Mouse (Mus musculus) embryonic facial prominence, embryonic 13.5 days (tissue): ENCODE measurements around the gene Trpt1. TPM values are rescaled to one million over a fixed set of nuclear protein-coding genes. Genes with fewer than 3 reads are reported as not detected.

Experiments used
- ATAC-seq: fragments of 200-750 bp; cut with Nextera tagmentation; 2 replicates; pipeline ENCODE4 v1.8.0; 2017; ENCODE audit warnings: low read depth; ENCODE audit not compliant: insufficient number of reproducible peaks, insufficient read depth, low FRiP score, low TSS enrichment
- H3K27ac ChIP-seq: fragments of 300-500 bp; sonication (generic); 2 replicates; pipeline ENCODE4 v1.5.1; 2015; ENCODE audit warnings: moderate library complexity, mild to moderate bottlenecking, inconsistent platforms
- H3K27me3 ChIP-seq: fragments of 300-500 bp; sonication (generic); 2 replicates; pipeline ENCODE4 v1.6.1; 2015; ENCODE audit warnings: mild to moderate bottlenecking, inconsistent platforms
- H3K36me3 ChIP-seq: fragments of 300-500 bp; sonication (generic); 2 replicates; pipeline ENCODE4 v1.6.1; 2015; ENCODE audit warnings: mild to moderate bottlenecking, inconsistent platforms
- H3K4me1 ChIP-seq: fragments of 300-500 bp; sonication (generic); 2 replicates; pipeline ENCODE4 v1.6.1; 2015; ENCODE audit warnings: inconsistent platforms
- H3K4me2 ChIP-seq: fragments of 300-500 bp; sonication (generic); 2 replicates; pipeline ENCODE4 v1.6.1; 2015; ENCODE audit warnings: moderate library complexity, mild to moderate bottlenecking, inconsistent platforms
- H3K4me3 ChIP-seq: fragments of 300-500 bp; sonication (generic); 2 replicates; pipeline ENCODE4 v1.5.1; 2015; ENCODE audit warnings: mild to moderate bottlenecking, inconsistent platforms
- H3K9ac ChIP-seq: fragments of 300-500 bp; sonication (generic); 2 replicates; pipeline ENCODE4 v1.6.1; 2015; ENCODE audit warnings: mild to moderate bottlenecking, inconsistent platforms
- H3K9me3 ChIP-seq: fragments of 300-500 bp; sonication (generic); 2 replicates; pipeline ENCODE4 v1.6.1; 2016; ENCODE audit warnings: inconsistent platforms
- WGBS: fragments of 180-500 bp; shearing (Covaris S2); methylation state at CpG from one replicate; pipeline ENCODE4 v1.1.7; 2015; ENCODE audit warnings: mixed read lengths; 5-methylcytosine and 5-hydroxymethylcytosine counted together
- polyA plus RNA-seq: library from polyadenylated mRNA; unstranded; fragments of >200 nt; fragmentation: Nextera tagmentation; extraction: Ambion mirVana; gene quantifications from 2 replicates; pipeline ENCODE4 v1.2.1, GENCODE M21; 2015

Trpt1 gene
- polyA plus RNA-seq, 1 experiment from 2014 or later: 12.4 TPM

DNA sequence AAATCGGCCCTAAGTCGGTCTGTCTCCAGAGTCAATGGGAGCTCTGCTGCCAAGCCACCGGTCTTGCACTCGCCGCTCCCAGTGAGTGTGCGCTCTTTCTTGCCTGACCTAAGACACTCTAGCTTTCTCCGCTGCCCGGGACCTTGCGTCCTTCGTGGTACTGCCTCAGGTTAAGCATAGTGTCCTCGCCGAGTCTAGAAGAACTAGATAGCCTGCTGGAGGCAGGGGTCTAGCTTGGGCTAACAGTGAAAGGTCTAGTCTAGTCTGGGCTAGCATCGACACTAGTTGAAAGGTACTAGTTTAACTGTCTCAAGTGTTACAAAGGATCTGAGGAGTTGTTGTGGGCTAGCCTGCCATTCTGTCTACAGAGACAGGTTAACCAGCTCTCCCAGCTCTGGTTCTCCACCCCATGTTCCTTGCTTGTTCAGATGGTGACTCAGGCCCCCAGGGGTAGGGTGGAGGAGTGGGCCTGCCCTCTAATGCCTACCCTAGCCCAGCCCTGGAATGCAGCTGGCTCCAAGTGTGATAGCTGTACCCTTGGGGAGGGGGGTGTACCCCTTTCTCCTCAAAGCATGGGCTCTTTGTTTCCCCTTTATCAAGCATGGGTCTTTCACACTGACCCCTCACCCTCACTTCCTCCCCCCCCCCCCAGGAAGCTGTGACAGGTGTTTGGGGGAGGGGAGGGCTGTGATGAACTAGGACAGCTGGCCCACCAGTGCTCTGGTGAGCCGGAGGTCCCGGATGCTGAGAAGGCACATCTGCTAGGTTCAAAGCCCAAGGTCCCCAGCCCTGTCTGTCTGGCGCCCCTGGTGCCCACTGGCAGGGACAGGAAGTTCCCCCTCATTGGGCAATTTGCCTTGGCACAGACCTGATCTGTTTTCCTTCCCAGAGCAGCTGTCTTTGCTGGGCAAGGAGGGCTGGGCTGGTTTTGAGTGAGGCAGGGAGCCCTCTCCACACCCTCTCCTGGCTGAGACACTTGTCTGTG lies 20.1 kb upstream of the Trpt1 start, which contains the start of gene Plcb3:
Gene Plcb3 (minus strand): TSS at position 934 of the 985 bp plus-strand sequence.
- peak within 1 kb of the TSS; percentile 90 for H3K4me2 ChIP-seq
- H3K36me3 ChIP-seq: peaks cover 23% of the 10 kb centered on the region
- no peaks in the 10 kb centered on the region for H3K27me3 ChIP-seq
- H3K27ac ChIP-seq: peak within 1 kb of the TSS; percentile 89
- H3K9me3 ChIP-seq: no peaks in the 10 kb centered on the region
- peak within 1 kb of the TSS; percentile 83 for H3K9ac ChIP-seq
- ATAC-seq: no peak
- peaks cover 65% of the 10 kb centered on the region for H3K4me1 ChIP-seq
- WGBS: under 1% methylated on average over 16 of the region's 16 CpGs
- peak within 1 kb of the TSS; percentile 72 for H3K4me3 ChIP-seq

DNA sequence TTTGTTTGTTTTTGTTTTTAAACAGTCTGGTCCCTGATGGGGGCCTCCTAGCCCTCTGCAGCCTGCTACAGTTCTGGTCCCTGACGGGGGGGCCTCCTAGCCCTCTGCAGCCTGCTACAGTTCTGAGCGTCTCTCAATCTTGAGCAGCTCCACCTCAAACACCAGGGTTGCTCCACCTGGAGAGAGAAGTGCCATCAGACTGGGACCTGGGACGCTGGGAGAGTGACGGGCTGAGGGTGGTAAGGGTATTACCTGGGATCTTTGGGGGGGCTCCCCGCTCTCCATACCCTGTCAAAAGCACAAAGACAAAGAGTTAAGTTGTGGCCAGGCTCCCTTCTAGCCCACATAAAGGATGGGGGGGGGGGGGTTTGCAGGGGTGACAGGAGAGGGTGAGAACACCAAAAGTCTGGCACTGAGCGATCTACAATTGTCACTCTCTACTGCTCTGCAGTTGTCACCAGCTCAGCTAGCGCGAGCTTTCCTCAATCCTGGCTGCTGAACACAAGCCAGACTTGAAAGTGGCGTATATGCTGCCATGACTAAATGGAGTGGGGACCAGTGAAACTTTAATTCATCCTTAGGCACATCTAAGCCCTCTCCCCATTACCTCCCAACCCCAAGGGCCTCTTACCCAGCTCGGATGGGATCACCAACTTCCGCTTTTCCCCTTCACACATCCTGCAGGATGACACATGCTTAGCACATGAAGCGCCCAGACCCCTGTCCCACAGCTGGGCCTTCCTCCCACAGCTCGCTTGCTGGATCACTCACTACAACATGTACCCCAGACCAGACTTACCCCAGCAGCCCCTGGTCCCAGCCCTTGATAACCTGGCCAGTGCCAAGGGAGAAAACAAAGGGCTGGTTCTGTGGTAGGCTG lies 17.9 kb upstream of the Trpt1 start:
- Histone ChIP-seq H3K4me1 (peaks cover 50% of the 10 kb centered on the region), H3K9me3 (no peaks in the 10 kb centered on the region), H3K4me2 (peak overlapping the region; percentile 85), H3K9ac (peak overlapping the region; percentile 63; the same call in 1 of the 2 replicates), H3K27me3 (no peaks in the 10 kb centered on the region), H3K36me3 (peaks cover 33% of the 10 kb centered on the region), H3K4me3 (peak overlapping the region; percentile 66; the same call in 1 of the 2 replicates), H3K27ac (peak overlapping the region; percentile 41; the same call in 1 of the 2 replicates)
- ATAC-seq: no peak
- 77% methylated on average over 13 of the region's 13 CpGs for WGBS

DNA sequence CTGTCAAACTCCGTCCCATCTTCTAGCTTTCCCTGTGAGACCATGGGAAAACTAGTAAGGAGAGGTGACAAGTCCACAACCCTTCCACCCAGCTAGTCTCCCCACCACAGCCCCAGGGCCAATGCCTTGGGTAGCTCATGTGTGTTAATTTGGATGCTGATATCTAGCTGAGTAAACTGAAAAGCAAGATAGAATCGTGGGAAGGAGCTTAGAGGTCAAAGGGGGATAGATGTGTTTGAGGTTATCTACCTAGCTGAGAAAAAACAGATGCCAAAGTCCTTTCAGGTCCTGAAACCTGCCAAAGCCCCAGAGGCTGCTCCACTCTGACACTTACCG lies 17.3 kb upstream of the Trpt1 start:
- H3K36me3 ChIP-seq: peaks cover 38% of the 10 kb centered on the region

DNA sequence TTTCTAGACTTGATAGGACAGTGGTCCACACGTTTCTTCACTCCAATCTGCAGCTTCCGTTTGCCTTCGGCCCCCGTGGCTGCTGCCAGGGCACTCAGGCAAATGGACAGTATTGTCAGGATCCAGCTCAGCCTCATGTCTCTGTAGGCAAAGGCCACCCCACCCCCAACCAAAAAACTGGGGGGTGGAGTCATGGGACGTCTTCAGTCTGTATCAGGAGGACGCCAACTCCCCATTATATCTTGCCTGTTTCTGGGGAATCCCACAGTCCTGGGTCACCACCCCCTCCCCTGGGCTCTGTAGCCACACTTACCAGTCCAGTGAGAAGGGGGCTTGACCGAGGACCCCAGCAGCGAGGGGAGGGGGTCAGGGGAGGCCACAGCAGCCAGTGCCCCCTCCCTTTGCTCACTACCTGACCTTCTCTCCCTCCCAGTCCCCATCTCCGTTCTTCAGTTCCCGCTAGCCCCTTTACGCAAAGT lies 16.9 kb upstream of the Trpt1 start:
- Histone ChIP-seq H3K36me3 (peaks cover 43% of the 10 kb centered on the region), H3K9me3 (no peaks in the 10 kb centered on the region)
- 14% methylated on average over 11 of the region's 11 CpGs for WGBS

More for the DNA sequence above, 17.3 kb upstream of the Trpt1 start:
- H3K4me2 ChIP-seq: peak overlapping the region; percentile 85
- peak overlapping the region; percentile 91 for H3K27ac ChIP-seq
- peak overlapping the region; percentile 63 for H3K9ac ChIP-seq
- 39% methylated on average over 3 of the region's 3 CpGs for WGBS
- peak overlapping the region; percentile 66 for H3K4me3 ChIP-seq
- H3K4me1 ChIP-seq: peaks cover 50% of the 10 kb centered on the region
- no peak for ATAC-seq
- no peaks in the 10 kb centered on the region for H3K9me3 ChIP-seq
- no peaks in the 10 kb centered on the region for H3K27me3 ChIP-seq

DNA sequence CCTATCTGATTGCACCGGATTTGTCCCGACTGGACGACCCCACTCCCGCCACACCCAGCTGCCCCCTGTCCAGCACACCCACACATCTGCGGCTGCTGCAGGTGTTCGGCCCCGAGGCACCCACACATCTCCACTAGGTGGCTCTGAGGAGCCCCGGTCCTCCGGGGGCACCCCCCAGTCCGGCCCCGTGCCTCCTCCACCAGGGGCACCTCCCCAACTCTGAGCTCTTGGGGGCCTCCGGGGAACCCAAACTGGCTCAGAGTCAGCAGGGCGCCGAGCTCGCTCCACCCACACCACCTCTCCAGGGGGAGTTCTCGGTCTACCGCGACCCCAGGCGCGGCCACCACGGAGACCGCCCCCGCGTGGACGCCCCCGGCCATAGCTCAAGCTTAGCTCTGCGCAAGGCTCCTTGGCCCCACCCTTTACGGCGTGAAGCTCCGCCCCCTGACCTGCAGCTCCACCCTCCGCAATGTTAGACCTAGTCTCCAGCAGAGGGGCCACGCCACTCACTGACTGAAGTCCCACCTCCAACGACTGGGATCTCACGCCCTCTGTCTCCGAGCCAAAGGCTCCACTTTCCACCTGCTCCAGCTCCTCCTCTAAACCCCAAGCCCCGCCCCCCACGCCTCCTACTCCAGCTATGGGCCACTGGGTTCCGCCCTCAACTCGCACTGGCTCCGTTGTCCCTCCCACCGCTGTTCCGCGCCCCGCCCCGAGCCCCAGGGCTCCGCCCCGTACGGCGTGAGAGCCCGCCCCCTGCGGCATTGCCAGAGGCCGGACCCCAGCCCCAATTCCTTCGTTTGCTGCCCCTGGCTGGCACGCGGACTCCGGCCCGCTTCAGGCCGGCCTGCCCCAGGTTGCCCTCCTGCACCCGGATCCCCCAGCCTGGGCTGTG lies 16.2 kb upstream of the Trpt1 start:
- H3K9me3 ChIP-seq: no peaks in the 10 kb centered on the region
- H3K4me2 ChIP-seq: peak overlapping the region; percentile 85
- H3K36me3 ChIP-seq: peaks cover 47% of the 10 kb centered on the region
- H3K4me1 ChIP-seq: peaks cover 44% of the 10 kb centered on the region
- peak overlapping the region; percentile 91 for H3K27ac ChIP-seq
- peak overlapping the region; percentile 66 for H3K4me3 ChIP-seq
- H3K9ac ChIP-seq: peak overlapping the region; percentile 80
- under 1% methylated on average over 59 of the region's 59 CpGs for WGBS
- no peaks in the 10 kb centered on the region for H3K27me3 ChIP-seq
- peak; percentile 86 for ATAC-seq

More for the DNA sequence above, 16.9 kb upstream of the Trpt1 start:
- Histone ChIP-seq H3K27me3 (no peaks in the 10 kb centered on the region), H3K4me3 (peak overlapping the region; percentile 66), H3K4me1 (peaks cover 46% of the 10 kb centered on the region), H3K9ac (peak overlapping the region; percentile 63), H3K27ac (peak overlapping the region; percentile 91), H3K4me2 (peak overlapping the region; percentile 85)
- ATAC-seq: no peak

DNA sequence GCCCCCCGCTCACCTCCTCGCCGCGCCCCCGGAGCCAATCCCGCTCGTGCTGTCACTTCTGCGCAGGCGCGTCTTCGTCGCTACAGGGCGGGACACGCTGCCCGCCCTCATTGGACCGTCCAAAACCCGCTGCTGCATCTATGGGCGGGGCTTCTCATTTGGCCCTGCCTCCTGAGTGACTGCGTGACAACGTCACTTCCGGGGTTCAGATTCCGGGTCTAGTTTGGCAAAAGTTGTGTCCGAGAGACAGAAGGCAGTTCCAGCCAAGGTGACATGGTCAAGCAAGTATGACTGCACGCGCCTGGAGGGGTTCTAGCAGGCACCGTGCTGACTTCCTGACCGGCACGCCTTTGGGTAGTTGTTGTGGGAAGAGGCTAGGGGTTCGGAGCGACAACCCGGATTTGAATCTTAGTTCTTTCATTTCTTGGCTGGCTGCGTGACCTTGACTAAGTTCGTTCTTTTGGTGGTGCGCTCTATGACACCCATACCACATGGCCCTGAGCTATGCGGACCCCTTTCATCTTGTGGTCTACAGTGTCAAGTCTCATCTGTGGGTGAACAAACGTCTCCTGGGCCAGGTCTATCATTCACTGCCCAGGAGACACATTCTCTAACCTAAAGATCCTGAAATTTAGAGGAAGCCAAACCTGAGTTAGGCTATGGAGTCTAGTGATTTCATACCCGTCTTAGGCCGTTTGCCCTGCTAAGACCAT lies 15.4 kb upstream of the Trpt1 start, which contains the start of gene Fkbp2:
Gene Fkbp2 (minus strand): TSS at position 121 of the 713 bp plus-strand sequence.
- H3K4me2 ChIP-seq: peak within 1 kb of the TSS; percentile 85
- H3K36me3 ChIP-seq: peaks cover 55% of the 10 kb centered on the region
- 2% methylated on average over 38 of the region's 38 CpGs for WGBS
- peak; percentile 89 for ATAC-seq
- H3K4me1 ChIP-seq: peaks cover 44% of the 10 kb centered on the region
- H3K9ac ChIP-seq: peak within 1 kb of the TSS; percentile 80
- no peaks in the 10 kb centered on the region for H3K9me3 ChIP-seq
- H3K4me3 ChIP-seq: peak within 1 kb of the TSS; percentile 66
- peak within 1 kb of the TSS; percentile 91 for H3K27ac ChIP-seq
- no peaks in the 10 kb centered on the region for H3K27me3 ChIP-seq

DNA sequence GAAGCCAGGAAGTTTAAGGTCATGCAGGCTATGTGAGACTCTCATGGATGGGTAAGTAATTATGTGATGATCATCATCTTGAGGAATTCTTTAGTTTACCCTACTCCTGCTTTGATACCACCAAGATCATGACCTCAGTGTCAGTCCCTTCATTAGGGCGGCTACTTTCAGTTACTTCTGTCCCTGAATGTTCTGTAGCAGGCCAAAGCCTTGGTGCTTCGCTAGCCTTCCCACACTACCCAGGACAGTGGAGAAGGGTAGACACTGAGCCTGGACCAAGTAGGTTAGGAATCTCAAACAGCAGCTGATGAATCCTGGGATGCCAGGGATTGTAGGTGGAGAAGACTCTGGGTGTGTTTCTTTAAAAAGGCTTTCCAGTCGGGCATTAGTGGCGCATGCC lies 14.5 kb upstream of the Trpt1 start:
- Histone ChIP-seq H3K9ac (no peak overlapping the region), H3K4me2 (peak overlapping the region; percentile 85; the same call in 1 of the 2 replicates), H3K4me3 (peak overlapping the region; percentile 66; the same call in 1 of the 2 replicates), H3K27me3 (no peaks in the 10 kb centered on the region), H3K4me1 (peaks cover 44% of the 10 kb centered on the region), H3K27ac (no peak overlapping the region), H3K9me3 (no peaks in the 10 kb centered on the region), H3K36me3 (peaks cover 59% of the 10 kb centered on the region)
- 88% methylated on average over 4 of the region's 4 CpGs for WGBS
- no peak for ATAC-seq

DNA sequence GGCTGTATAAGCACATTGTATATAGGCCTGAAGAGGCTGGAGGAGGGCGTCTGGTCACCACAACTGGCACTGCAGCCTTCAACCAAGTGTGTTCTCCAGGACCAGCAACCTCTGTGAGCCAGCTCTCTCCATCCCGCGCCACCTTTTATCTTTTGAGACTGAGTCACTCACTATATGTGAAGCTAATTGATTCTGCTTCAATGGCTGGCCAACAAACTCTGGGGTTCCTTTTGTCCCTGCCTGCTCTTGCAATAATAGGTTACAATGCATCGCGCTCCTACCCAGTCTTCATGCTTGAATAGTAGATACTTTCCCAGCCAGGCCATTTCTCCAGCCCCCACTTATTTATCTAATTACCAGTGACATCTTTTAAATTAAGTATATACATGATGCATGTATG lies 12.3 kb upstream of the Trpt1 start:
- Histone ChIP-seq H3K9ac (no peak overlapping the region), H3K27me3 (no peaks in the 10 kb centered on the region), H3K4me2 (no peak overlapping the region), H3K36me3 (peaks cover 39% of the 10 kb centered on the region), H3K9me3 (no peaks in the 10 kb centered on the region), H3K4me1 (peaks cover 36% of the 10 kb centered on the region), H3K27ac (no peak overlapping the region), H3K4me3 (no peak overlapping the region)
- WGBS: 93% methylated on average over 5 of the region's 5 CpGs
- ATAC-seq: no peak

DNA sequence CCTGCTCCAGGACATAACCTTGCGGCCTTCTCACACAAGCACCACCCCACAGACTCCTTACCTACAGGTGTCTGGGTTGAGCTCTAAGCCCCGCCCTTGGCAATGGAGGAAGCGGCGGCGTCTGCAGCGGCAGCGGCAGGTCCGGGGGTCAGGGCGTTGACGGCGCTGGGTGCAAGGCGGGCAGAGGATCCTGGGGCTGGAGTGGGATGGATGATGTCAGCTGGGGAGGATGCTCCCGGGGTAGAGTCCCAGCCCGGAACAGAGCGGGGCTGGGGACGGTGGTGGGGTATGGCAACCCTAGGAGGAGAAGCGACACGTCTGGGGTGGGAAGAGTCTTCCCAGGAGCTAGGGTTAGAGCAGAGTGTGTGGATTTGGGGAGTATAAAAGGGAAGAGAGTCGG lies 10.6 kb upstream of the Trpt1 start:
- no peaks in the 10 kb centered on the region for H3K9me3 ChIP-seq
- no peak overlapping the region for H3K27ac ChIP-seq
- no peak for ATAC-seq
- H3K9ac ChIP-seq: no peak overlapping the region
- peaks cover 27% of the 10 kb centered on the region for H3K4me1 ChIP-seq
- no peaks in the 10 kb centered on the region for H3K27me3 ChIP-seq
- no peak overlapping the region for H3K4me3 ChIP-seq
- no peak overlapping the region; the same call in 1 of the 2 replicates for H3K4me2 ChIP-seq
- H3K36me3 ChIP-seq: peaks cover 36% of the 10 kb centered on the region
- WGBS: 78% methylated on average over 19 of the region's 19 CpGs
